Mouse (Mus musculus): ENCODE measurements around the gene Mkrn1. TPM values are rescaled to one million over a fixed set of nuclear protein-coding genes. Genes with fewer than 3 reads are reported as not detected.

The Mkrn1 gene
- 64.6 and 103 TPM in 2 replicates for polyA plus RNA-seq (2021; fragmentation: Nextera tagmentation)
- long read RNA-seq, experiment 1, transcript Mkrn1-206 (5 exons, 1,485 nt): minor isoform, 21 of 467 reads
- long read RNA-seq, experiment 1, transcript Mkrn1-202 (5 exons, 1,511 nt): minor isoform, 25 of 467 reads
- long read RNA-seq, experiment 1, transcript Mkrn1-201 (8 exons, 3,046 nt): major isoform, 162 of 467 reads
- long read RNA-seq, experiment 1, transcript Mkrn1-204 (8 exons, 2,992 nt): minor isoform, 11 of 467 reads
- long read RNA-seq, experiment 1, partial matches to known transcripts: 48 of 467 reads
- long read RNA-seq, experiment 1, other reads (novel, unspliced or antisense): 200 of 467 reads
- long read RNA-seq, experiment 2, transcript Mkrn1-201 (8 exons, 3,046 nt): major isoform, 30 of 98 reads
- long read RNA-seq, experiment 2, transcript Mkrn1-206 (5 exons, 1,485 nt): minor isoform, 5 of 98 reads
- long read RNA-seq, experiment 2, transcript Mkrn1-202 (5 exons, 1,511 nt): minor isoform, 5 of 98 reads
- long read RNA-seq, experiment 2, partial matches to known transcripts: 15 of 98 reads
- long read RNA-seq, experiment 2, other reads (novel, unspliced or antisense): 39 of 98 reads

GRCm38 (mm10) chr6:39419851-39420721, at the start of gene Mkrn1:
Gene Mkrn1 (minus strand): TSS chr6:39420462.

GRCm38 (mm10) chr6:39381125-39381880, 39.0 kb downstream of the Mkrn1 start, which contains the start of gene Rab19:
Gene Rab19 (plus strand): TSS chr6:39381175.

GRCm38 (mm10) chr6:39377311-39377827, 42.9 kb downstream of the Mkrn1 start, which contains the start of gene Slc37a3:
Gene Slc37a3 (minus strand): TSS chr6:39377675.

Other genes starting within 250 kb of the Mkrn1 start
- 2.9 and 3.8 TPM in 2 replicates for gene Kdm7a, start 213.7 kb downstream of the Mkrn1 start, polyA plus RNA-seq (2021; fragmentation: Nextera tagmentation)
- 20.3 and 20.5 TPM in 2 replicates for gene Slc37a3, start 42.8 kb downstream of the Mkrn1 start, polyA plus RNA-seq (2021; fragmentation: Nextera tagmentation)
- 0.17 and 0.24 TPM in 2 replicates for gene Rab19, start 39.3 kb downstream of the Mkrn1 start, polyA plus RNA-seq (2021; fragmentation: Nextera tagmentation)
- 2.3 and 2.7 TPM in 2 replicates for gene Dennd2a, start 137.4 kb upstream of the Mkrn1 start, polyA plus RNA-seq (2021; fragmentation: Nextera tagmentation)
- gene Adck2, start 153.4 kb upstream of the Mkrn1 start, polyA plus RNA-seq (2021; fragmentation: Nextera tagmentation): 15.3 and 20.1 TPM in 2 replicates
- gene Gm42420, start 165.3 kb upstream of the Mkrn1 start, polyA plus RNA-seq (2021; fragmentation: Nextera tagmentation): not detected in 2 replicates
- 695 and 872 TPM in 2 replicates for gene Ndufb2, start 172.1 kb upstream of the Mkrn1 start, polyA plus RNA-seq (2021; fragmentation: Nextera tagmentation)